In genomic region chr1:44229044-44229443, GRCm38 (mm10) we compare ENCODE assay signal across 10 mouse cellular contexts. TPM values are rescaled to one million over a fixed set of nuclear protein-coding genes. Genes with fewer than 3 reads are reported as not detected.
DNase-seq lines count a peak whose midpoint lies in the region; ATAC-seq and TF ChIP-seq lines count a peak whose summit lies in the region.
"Had no signal": no experiment of that assay in that cellular context is flagged by ENCODE, and none has a peak within 500 bp of the region (broad histone marks: within the 10 kb centered on the region; RNA-seq: fewer than 3 reads in every experiment).

No protein-coding gene starts in this region.

- WGBS in liver, postnatal 0 days (ENCODE audit: insufficient replicate concordance), result 52% methylated on average over 2 of the region's 2 CpGs
- 46% methylated on average over 2 of the region's 2 CpGs for WGBS in liver, embryonic 12.5 days (ENCODE audit: insufficient replicate concordance)

- no peak for TF ChIP-seq EP300 in liver, postnatal 0 days (IDR thresholded peaks at IDR 0.05; ENCODE audit: low read depth)

- H3K9ac ChIP-seq in liver, postnatal 0 days (replicated peaks), result no peak overlapping the region
- H3K9ac ChIP-seq in liver, embryonic 12.5 days, result no peak overlapping the region

- H3K4me3 ChIP-seq in liver, postnatal 0 days (ENCODE audit: low read depth, low read length), result no peak overlapping the region
- no peak overlapping the region for H3K4me3 ChIP-seq in liver, embryonic 12.5 days

- no peaks in the 10 kb centered on the region for H3K9me3 ChIP-seq in liver, postnatal 0 days (ENCODE audit: low read length)
- H3K9me3 ChIP-seq in liver, embryonic 12.5 days (replicated peaks), result no peaks in the 10 kb centered on the region

- no peaks in the 10 kb centered on the region for H3K27me3 ChIP-seq in liver, postnatal 0 days (ENCODE audit: insufficient read depth, low read length)
- no peaks in the 10 kb centered on the region for H3K27me3 ChIP-seq in liver, embryonic 12.5 days (replicated peaks)

- H3K36me3 ChIP-seq in liver, postnatal 0 days (replicated peaks; ENCODE audit: insufficient read depth, low read length), result no peaks in the 10 kb centered on the region
- H3K36me3 ChIP-seq in liver, embryonic 12.5 days, result no peaks in the 10 kb centered on the region

- no peak for DNase-seq in liver, postnatal 0 days
- peak; percentile 66 for DNase-seq in adrenal gland, postnatal 14 days
- peak; percentile 17 to 83 for DNase-seq in frontal cortex, adult 2 months (ENCODE audit: extremely low spot score in 1 of 2, low spot score in 1 of 2)
- DNase-seq in kidney, postnatal 10 days, result peak; percentile 63
- no peak for DNase-seq in natural killer cell, adult 2 months (ENCODE audit: low spot score in 2 of 2)
- no peak for DNase-seq in spleen, postnatal 14 days (ENCODE audit: low spot score in 2 of 2)

- no peaks in the 10 kb centered on the region for H3K4me1 ChIP-seq in liver, postnatal 0 days (ENCODE audit: insufficient read depth)
- H3K4me1 ChIP-seq in liver, embryonic 12.5 days, result no peaks in the 10 kb centered on the region

- no peak overlapping the region for H3K27ac ChIP-seq in liver, postnatal 0 days (ENCODE audit: low read depth)
- no peak overlapping the region for H3K27ac ChIP-seq in liver, embryonic 12.5 days

- H3K4me2 ChIP-seq in liver, postnatal 0 days (ENCODE audit: low read depth, low read length), result no peak overlapping the region
- H3K4me2 ChIP-seq in liver, embryonic 12.5 days, result no peak overlapping the region

- TF ChIP-seq CTCF in liver, postnatal 0 days (IDR thresholded peaks at IDR 0.05; ENCODE audit: low read depth), result peak; percentile 39

- ATAC-seq in liver, postnatal 0 days, result no peak
- ATAC-seq in liver, embryonic 12.5 days, result no peak
- peak; percentile 66; the same call in 1 of the 2 replicates for ATAC-seq in megakaryocyte progenitor cell, adult 5-6 weeks (replicated peaks; ENCODE audit: poor library complexity)

RNA-seq across cellular contexts. Expression of gene Mettl21e, which starts 10.3 kb away (rescaled TPM):
- 0.15 TPM in 1 of 2 replicates, not detected in the other for polyA plus RNA-seq in liver, postnatal 0 days (2015; fragmentation: Nextera tagmentation; extraction: Ambion mirVana)
- not detected in 2 replicates for polyA plus RNA-seq in liver, embryonic 12.5 days (2016; fragmentation: Nextera tagmentation; extraction: Ambion mirVana)
- not detected in 2 replicates for total RNA-seq in adrenal gland, postnatal 14 days (2021)
- polyA plus RNA-seq in frontal cortex, adult 2 months (2012; rRNA removed), result 0.04 TPM in 2 replicates
- total RNA-seq in megakaryocyte progenitor cell, adult 5-6 weeks (2015), result not detected in 2 replicates
- total RNA-seq in megakaryocyte progenitor cell, adult 5-6 weeks (2017), result not detected in 2 replicates
- total RNA-seq: layer of hippocampus, postnatal 25 days had no signal
- polyA plus RNA-seq: small intestine, adult 2 months had no signal

Comparison
In these comparisons a context has a peak if more than half of its experiments do, and no peak if none do; other contexts are left out.
1. DNase-seq: peak in adrenal gland, postnatal 14 days (single experiment), frontal cortex, adult 2 months (2 of 2) and kidney, postnatal 10 days (single experiment); none in liver, postnatal 0 days (single experiment), natural killer cell, adult 2 months (0 of 2) and spleen, postnatal 14 days (0 of 2).